Comparison of ENCODE assay signal across 7 mouse cellular contexts in genomic region chr2:47491874-47492539, GRCm38 (mm10).
A peak's percentile ranks its signal among the peaks of the same experiment; 100 is the strongest.
DNase-seq lines count a peak whose midpoint lies in the region; ATAC-seq and TF ChIP-seq lines count a peak whose summit lies in the region.

No protein-coding gene starts in this region.

- H3K9ac ChIP-seq in kidney, embryonic 15.5 days = no peak overlapping the region
- H3K9ac ChIP-seq in forebrain, embryonic 15.5 days (replicated peaks) = no peak overlapping the region
- H3K9ac ChIP-seq in lung, postnatal 0 days (replicated peaks; ENCODE audit: low read depth) = no peak overlapping the region
- no peak overlapping the region for H3K9ac ChIP-seq in stomach, postnatal 0 days (ENCODE audit: low read length)

- no peaks in the 10 kb centered on the region for H3K27me3 ChIP-seq in kidney, embryonic 15.5 days
- no peaks in the 10 kb centered on the region for H3K27me3 ChIP-seq in E14TG2a.4 (ENCODE audit: insufficient read depth, low read length)
- H3K27me3 ChIP-seq in Patski = no peaks in the 10 kb centered on the region
- no peaks in the 10 kb centered on the region for H3K27me3 ChIP-seq in forebrain, embryonic 15.5 days
- H3K27me3 ChIP-seq in lung, postnatal 0 days (replicated peaks; ENCODE audit: insufficient read depth, low read length) = no peaks in the 10 kb centered on the region
- no peaks in the 10 kb centered on the region for H3K27me3 ChIP-seq in stomach, postnatal 0 days (ENCODE audit: control insufficient read depth, insufficient read depth, low read length)

- no peak for DNase-seq in kidney, postnatal 25 days
- no peak for DNase-seq in Patski (ENCODE audit: low read depth, low spot score)
- peak; percentile 53 for DNase-seq in lung, postnatal 0 days (ENCODE audit: low spot score)
- DNase-seq in stomach, postnatal 0 days (ENCODE audit: low spot score) = peak; percentile 27

- ATAC-seq in kidney, embryonic 15.5 days (replicated peaks; ENCODE audit: low FRiP score) = 0 out of 2 replicates have a peak, but pooled peaks have one; percentile 40
- ATAC-seq in Patski = no peak
- ATAC-seq in forebrain, embryonic 15.5 days (replicated peaks) = peak; percentile 78
- ATAC-seq in lung, postnatal 0 days = no peak
- no peak for ATAC-seq in stomach, postnatal 0 days (ENCODE audit: low FRiP score, low TSS enrichment)

- H3K9me3 ChIP-seq in kidney, embryonic 15.5 days (replicated peaks) = no peaks in the 10 kb centered on the region
- no peaks in the 10 kb centered on the region for H3K9me3 ChIP-seq in E14TG2a.4 (ENCODE audit: low read length)
- H3K9me3 ChIP-seq in forebrain, embryonic 15.5 days = no peaks in the 10 kb centered on the region
- H3K9me3 ChIP-seq in lung, postnatal 0 days (ENCODE audit: low read length) = no peaks in the 10 kb centered on the region
- no peaks in the 10 kb centered on the region for H3K9me3 ChIP-seq in stomach, postnatal 0 days (ENCODE audit: control insufficient read depth, low read length)

- CTCF ChIA-PET in Patski (lab: Charles Lee) = interaction anchor here (0.8 kb wide), 2 partner anchors 15 to 1391 kb away, joined by 3 read pairs; no protein-coding TSS in a partner anchor

- TF ChIP-seq EP300 in lung, postnatal 0 days (IDR thresholded peaks at IDR 0.05) = no peak
- TF ChIP-seq EP300 in stomach, postnatal 0 days (optimal IDR thresholded peaks at IDR 0.05) = no peak

- H3K4me1 ChIP-seq in kidney, embryonic 15.5 days = no peaks in the 10 kb centered on the region
- no peaks in the 10 kb centered on the region for H3K4me1 ChIP-seq in E14TG2a.4 (replicated peaks; ENCODE audit: low read depth, low read length)
- H3K4me1 ChIP-seq in forebrain, embryonic 15.5 days = no peaks in the 10 kb centered on the region
- no peaks in the 10 kb centered on the region for H3K4me1 ChIP-seq in lung, postnatal 0 days (ENCODE audit: insufficient read depth, low read depth, low read length)
- H3K4me1 ChIP-seq in stomach, postnatal 0 days (replicated peaks; ENCODE audit: control insufficient read depth, insufficient read depth) = no peaks in the 10 kb centered on the region

- POLR2A ChIA-PET in Patski (lab: Charles Lee) = no interaction called here

- in situ Hi-C loops in Patski (cut with MboI; ENCODE audit: low pct_unique_long_range_greater_than_20kb) = loop anchor here (10.0 to 25.0 kb wide), 2 partner anchors 1403 to 1820 kb away; no protein-coding TSS in a partner anchor

- H3K4me2 ChIP-seq in kidney, embryonic 15.5 days = no peak overlapping the region
- no peak overlapping the region for H3K4me2 ChIP-seq in forebrain, embryonic 15.5 days (replicated peaks)
- H3K4me2 ChIP-seq in lung, postnatal 0 days (replicated peaks; ENCODE audit: low read depth, low read length) = no peak overlapping the region
- H3K4me2 ChIP-seq in stomach, postnatal 0 days (replicated peaks; ENCODE audit: low read depth) = no peak overlapping the region

- 22% methylated on average over 5 of the region's 5 CpGs for WGBS in kidney, embryonic 15.5 days
- 7% methylated on average over 5 of the region's 5 CpGs for WGBS in forebrain, embryonic 15.5 days
- 10% methylated on average over 5 of the region's 5 CpGs for WGBS in lung, postnatal 0 days
- WGBS in stomach, postnatal 0 days = 13% methylated on average over 5 of the region's 5 CpGs

- TF ChIP-seq CTCF in E14TG2a.4 (conservative IDR thresholded peaks at IDR 0.05; ENCODE audit: low read length) (peak; percentile 47), Patski (IDR thresholded peaks at IDR 0.05) (peak; percentile 53)
- TF ChIP-seq CTCF in lung, postnatal 0 days (IDR thresholded peaks at IDR 0.05) = peak; percentile 76
- TF ChIP-seq CTCF in stomach, postnatal 0 days (IDR thresholded peaks at IDR 0.05; ENCODE audit: low read depth) = peak; percentile 81

- H3K4me3 ChIP-seq in kidney, embryonic 15.5 days (replicated peaks) = no peak overlapping the region
- no peak overlapping the region for H3K4me3 ChIP-seq in E14TG2a.4 (replicated peaks; ENCODE audit: low read length)
- H3K4me3 ChIP-seq in forebrain, embryonic 15.5 days = no peak overlapping the region
- no peak overlapping the region for H3K4me3 ChIP-seq in lung, postnatal 0 days (ENCODE audit: low read depth, low read length)
- no peak overlapping the region for H3K4me3 ChIP-seq in stomach, postnatal 0 days (ENCODE audit: low read depth, low read length)

- H3K36me3 ChIP-seq in kidney, embryonic 15.5 days = no peaks in the 10 kb centered on the region
- no peaks in the 10 kb centered on the region for H3K36me3 ChIP-seq in E14TG2a.4 (ENCODE audit: insufficient read depth, low read length)
- H3K36me3 ChIP-seq in forebrain, embryonic 15.5 days = no peaks in the 10 kb centered on the region
- no peaks in the 10 kb centered on the region for H3K36me3 ChIP-seq in lung, postnatal 0 days (ENCODE audit: insufficient read depth, low read length)
- no peaks in the 10 kb centered on the region for H3K36me3 ChIP-seq in stomach, postnatal 0 days (ENCODE audit: control insufficient read depth, insufficient read depth, low read length)

- H3K27ac ChIP-seq in kidney, embryonic 15.5 days = no peak overlapping the region
- no peak overlapping the region for H3K27ac ChIP-seq in forebrain, embryonic 15.5 days (replicated peaks)
- no peak overlapping the region for H3K27ac ChIP-seq in lung, postnatal 0 days (ENCODE audit: low read length)
- no peak overlapping the region for H3K27ac ChIP-seq in stomach, postnatal 0 days (replicated peaks)

Comparison
In these comparisons a context has a peak if more than half of its experiments do, and no peak if none do; other contexts are left out.
1. ATAC-seq: peak in kidney, embryonic 15.5 days (single experiment) and forebrain, embryonic 15.5 days (single experiment); none in Patski (single experiment), lung, postnatal 0 days (single experiment) and stomach, postnatal 0 days (single experiment).
2. DNase-seq: peak in lung, postnatal 0 days (single experiment) and stomach, postnatal 0 days (single experiment); none in kidney, postnatal 25 days (0 of 2) and Patski (single experiment).
3. Peak in every context shown above with its lines, with median percentiles within 50 percentile points of each other: CTCF ChIP-seq.